Mouse (Mus musculus) stomach, postnatal 0 days (tissue): Measurements from ENCODE around the gene Hrk.

Experiments
- CTCF ChIP-seq: IDR thresholded peaks from 2 replicates; pipeline ENCODE4 v1.5.1; 2016; ENCODE audit warnings: antibody characterized with exemption, low read depth, mild to moderate bottlenecking, moderate library complexity
- EP300 ChIP-seq: optimal IDR thresholded peaks from 2 replicates; pipeline ENCODE3; 2016; ENCODE audit warnings: antibody characterized with exemption

- no peak for TF ChIP-seq EP300
- peak; percentile 65 for TF ChIP-seq CTCF
These were observed 6.6 kb downstream of the Hrk start for GRCm38 (mm10) chr5:118170888-118171529.
